Mouse (Mus musculus): ENCODE data around the gene Cdc20.

Cdc20 gene

GRCm38 (mm10) chr4:118436820-118437603 is at the start of gene Cdc20:
Cdc20 (minus strand) TSS chr4:118437352.
- peak; percentile 82 to 86 for DNase-seq

GRCm38 (mm10) chr4:118476773-118477530 is 39.8 kb upstream of the Cdc20 start:
- DNase-seq: no peak

DNA sequence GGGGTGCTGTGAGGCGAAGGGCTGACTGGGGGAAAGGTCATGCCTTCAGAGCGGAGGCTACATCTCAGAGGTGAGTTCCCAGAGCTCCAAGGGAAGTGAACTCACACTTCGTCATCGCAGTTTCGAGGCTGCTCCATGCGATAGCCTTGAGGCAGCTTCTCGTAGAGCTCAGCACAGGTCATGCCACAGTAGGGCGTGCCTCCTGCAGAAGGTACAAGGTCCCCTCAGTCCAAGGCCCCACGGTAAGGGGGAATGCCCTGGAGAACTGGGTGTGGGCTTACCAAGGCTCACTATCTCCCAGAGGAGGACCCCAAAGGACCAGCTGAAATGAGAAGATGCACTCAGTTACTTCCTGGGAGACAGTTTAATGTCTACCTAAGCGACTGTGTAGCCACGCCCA is 35.5 kb upstream of the Cdc20 start:
- DNase-seq: no peak

- DNase-seq: no peak
Observed at GRCm38 (mm10) chr4:118471281-118471680, 34.1 kb upstream of the Cdc20 start.

DNA sequence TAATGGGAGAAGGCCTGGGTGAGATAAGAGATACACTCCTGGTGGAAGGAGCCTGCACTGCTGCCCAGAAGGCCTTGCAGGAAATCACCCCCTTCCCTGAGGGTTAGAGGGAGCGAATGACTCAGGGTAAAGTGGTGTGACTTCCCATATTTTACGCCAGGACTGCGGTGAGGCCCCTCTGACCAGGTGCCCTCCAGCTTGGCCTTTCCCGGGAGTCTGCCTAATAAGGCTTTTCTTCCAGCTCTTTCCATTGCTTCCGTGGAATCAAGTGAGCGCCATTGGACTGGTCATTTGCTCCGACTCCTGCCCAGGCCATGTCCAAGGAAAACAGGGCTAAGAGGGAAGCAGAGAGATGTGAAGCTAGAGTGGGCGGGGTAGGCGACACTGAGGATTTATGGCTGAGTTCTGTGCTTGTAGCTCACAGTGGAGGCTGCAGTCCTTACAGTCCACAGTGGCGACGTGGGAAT is 28.6 kb upstream of the Cdc20 start:
- no peak for DNase-seq

DNA sequence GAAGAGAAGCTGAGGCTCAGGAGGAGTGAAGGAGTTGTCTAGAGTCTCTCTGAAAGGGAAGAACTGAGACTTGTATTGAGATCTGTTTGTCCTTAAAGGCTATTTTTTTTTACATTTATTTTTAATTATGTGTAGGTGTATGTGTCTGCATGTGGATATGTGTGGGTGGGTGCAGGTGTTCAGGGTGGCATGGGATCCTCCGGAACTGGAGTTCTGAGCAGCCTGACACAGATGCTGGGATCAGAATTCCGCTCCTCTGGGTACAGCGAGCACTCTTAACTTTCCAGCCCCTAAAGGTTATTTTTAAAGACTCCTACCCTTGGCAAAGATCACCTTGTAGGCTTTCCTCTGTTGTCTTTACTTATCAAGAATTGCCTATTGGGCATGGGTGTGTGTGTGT is 27.8 kb upstream of the Cdc20 start:
- no peak for DNase-seq

DNA sequence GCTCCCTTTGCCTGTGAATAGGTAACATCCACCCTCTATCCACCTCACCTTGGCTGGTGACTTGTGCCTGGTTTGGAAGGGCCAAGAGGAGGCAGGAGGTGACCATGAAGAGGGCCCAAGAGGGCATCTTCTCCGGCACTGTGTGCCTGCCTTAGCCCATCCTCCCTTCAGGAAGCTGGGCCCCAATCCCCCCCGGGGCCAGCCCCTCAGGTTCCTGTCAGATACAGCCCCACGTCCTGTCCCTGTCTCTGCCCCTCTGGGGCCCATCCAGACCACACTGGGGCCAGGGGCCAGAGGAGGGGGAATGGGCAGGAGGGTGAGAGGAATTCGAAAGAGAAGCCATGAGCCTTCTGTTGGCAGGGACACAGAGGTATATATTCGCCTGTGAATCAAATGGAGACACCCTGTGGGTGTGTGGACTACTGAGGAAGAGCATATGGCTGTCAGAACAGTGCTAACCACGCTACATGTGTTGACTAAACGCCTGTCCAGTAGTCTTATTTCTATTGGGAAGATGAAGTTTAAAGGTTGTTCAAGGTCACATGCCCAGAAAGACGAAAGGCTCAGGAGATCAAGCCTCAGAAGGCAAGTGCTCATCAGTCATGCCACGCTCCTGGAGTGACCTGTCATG is 20.3 kb upstream of the Cdc20 start, which contains the start of gene Mpl:
Gene Mpl (minus strand): TSS at position 169 of the 631 bp plus-strand sequence.
- DNase-seq: no peak

DNA sequence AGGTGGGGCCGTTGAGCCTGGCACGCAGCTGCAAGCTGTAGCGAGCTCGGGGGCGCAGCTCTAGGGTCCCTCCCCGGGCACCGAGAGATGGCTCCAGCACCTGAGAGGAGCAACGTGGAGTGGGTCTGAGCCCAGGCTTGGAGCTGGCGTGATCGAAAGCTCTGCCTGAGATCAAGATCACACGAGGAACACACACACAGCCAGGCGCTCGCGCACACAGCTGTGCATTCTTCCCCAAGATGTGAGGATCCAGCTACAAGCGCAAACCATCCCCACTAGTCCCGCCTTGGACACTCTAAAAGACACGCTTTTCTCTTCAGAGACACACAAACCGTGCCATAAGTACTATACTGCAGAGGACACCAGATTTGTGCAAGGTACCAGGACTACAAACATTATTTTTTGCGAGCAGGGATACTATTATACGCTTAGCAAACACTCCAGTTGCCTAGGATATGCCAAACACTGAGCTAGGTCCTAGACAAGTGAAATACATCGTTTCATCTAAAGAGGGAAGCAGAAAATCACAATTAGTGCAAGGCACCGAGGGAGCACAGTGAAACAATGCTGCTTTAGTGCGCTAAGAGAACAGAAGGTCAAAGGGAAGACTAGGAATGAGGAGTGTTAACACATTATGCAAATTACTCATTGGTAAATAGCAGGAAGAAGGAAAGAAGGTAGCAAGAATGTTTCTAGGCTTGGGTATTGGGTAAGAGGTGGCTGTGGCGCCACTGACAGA is 9.4 kb upstream of the Cdc20 start:
- DNase-seq: no peak

GRCm38 (mm10) chr4:118445781-118446414 is 8.7 kb upstream of the Cdc20 start:
- peak; percentile 22 to 32 for DNase-seq

DNA sequence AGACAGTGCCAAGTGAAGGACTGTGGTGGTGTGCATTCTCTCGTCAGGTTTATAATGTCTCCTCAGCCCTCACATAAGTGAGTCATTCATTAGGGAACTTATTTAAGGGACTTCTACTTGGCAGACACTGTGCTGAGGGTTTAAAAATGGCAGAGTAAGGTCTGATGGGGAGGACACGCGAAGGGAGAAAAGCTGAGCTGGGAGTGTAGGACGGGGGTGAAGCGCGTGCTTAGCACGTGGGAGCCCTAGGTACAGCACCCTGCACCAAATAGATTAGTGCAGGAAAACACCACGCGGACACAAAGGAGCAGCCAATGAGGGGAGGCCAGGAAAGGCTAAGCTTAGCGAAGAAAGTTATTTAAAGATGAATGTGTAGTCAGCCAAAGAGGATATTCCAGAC is 7.9 kb upstream of the Cdc20 start:
- DNase-seq: no peak

GRCm38 (mm10) chr4:118437829-118438253 is 689 bp upstream of the Cdc20 start:
- DNase-seq: peak in 1 of 2 experiments; percentile 15

GRCm38 (mm10) chr4:118432332-118432731 is 4.8 kb downstream of the Cdc20 start:
- no peak for DNase-seq

DNA sequence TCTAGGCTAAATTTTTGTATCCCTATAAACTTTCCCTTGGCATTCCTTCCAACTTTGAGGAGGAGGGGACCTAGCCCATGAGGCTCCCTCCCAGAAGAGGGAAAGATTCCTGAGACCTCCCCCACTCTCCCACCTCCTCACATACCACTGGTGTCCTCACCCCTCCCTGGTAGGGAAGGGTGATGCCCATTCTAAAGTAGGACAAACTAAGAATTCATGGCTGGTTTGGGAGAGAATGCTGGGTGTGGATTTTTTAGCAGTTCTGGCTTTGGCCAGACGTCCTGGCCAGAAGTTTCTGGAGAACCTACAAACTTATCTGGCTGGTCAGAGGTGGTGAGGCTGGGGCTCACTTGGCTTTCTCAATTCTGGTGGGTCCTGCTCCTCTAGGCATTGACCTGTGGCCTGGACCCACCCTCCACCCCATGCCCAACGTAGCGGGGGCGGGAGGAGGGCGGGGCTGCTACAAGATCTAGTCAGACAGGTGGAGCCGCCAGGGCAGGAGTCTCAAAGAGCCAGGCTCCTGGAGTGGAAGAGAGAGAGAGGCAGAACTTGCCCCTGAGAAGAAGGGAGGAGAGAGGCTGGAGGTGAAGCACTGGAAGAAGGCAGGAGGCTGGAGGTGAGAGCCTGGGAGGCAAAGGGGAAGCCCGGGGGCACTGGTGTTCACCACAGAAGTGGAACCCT is 7.8 kb downstream of the Cdc20 start:
- DNase-seq: no peak

- no peak for DNase-seq
Observed at GRCm38 (mm10) chr4:118428531-118429214, 8.5 kb downstream of the Cdc20 start.

DNA sequence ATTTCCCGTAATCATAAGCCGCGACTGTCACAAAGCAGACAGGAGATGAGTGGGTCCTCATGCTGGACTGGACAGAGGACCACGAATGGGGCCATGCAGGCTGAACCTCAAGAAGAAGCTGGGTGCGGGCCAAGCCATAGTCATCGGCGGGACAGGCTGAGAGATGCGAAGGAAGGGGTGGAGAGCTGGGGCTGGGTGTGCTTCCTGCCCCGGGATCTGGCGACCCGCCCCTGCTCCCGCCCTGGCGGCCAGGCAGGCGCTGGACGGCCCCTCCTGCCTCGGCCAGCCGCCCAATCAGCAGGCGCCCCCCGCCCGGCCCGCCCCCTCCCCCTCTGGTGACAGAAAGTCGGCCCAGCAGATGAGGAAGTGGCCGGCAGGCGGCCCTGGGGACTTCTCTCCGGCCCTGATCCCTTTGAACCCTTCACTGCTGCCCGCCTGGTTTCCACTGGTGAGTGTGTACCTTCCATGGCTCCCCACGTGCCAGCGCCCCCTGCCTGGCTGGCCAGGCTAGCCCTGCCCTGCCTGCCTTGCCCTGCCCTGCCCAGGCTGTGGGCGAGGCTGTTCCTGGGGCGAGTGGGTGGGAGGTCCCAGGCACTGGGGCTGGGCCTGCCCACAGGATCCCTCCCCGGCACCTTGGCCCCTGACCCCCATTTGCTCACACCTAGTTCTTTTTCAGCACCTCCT is 9.2 kb downstream of the Cdc20 start, which contains the start of gene Elovl1:
Gene Elovl1 (plus strand): TSS at position 326 of the 684 bp plus-strand sequence.
- peak; percentile 71 to 85 for DNase-seq

GRCm38 (mm10) chr4:118427415-118427767 is 9.8 kb downstream of the Cdc20 start:
- no peak for DNase-seq

- no peak for DNase-seq
Observed at GRCm38 (mm10) chr4:118425374-118425773, 11.8 kb downstream of the Cdc20 start.

GRCm38 (mm10) chr4:118424541-118425160 is 12.5 kb downstream of the Cdc20 start:
- no peak for DNase-seq

GRCm38 (mm10) chr4:118421384-118421783 is 15.8 kb downstream of the Cdc20 start:
- no peak for DNase-seq

All from cerebellum, postnatal 25 days (tissue).